Mouse (Mus musculus): ENCODE measurements around the gene Zfp354a. TPM values are rescaled to one million over a fixed set of nuclear protein-coding genes. Genes with fewer than 3 reads are reported as not detected.
"Not testable (repeated sequence)": the region's sequence is repeated elsewhere in the genome, so short reads cannot be mapped to it uniquely, and the experiment has no call there.

Gene Zfp354a
- 6.1 and 7.4 TPM in 2 replicates for polyA plus RNA-seq (2016; fragmentation: Nextera tagmentation; extraction: Ambion mirVana)

DNA sequence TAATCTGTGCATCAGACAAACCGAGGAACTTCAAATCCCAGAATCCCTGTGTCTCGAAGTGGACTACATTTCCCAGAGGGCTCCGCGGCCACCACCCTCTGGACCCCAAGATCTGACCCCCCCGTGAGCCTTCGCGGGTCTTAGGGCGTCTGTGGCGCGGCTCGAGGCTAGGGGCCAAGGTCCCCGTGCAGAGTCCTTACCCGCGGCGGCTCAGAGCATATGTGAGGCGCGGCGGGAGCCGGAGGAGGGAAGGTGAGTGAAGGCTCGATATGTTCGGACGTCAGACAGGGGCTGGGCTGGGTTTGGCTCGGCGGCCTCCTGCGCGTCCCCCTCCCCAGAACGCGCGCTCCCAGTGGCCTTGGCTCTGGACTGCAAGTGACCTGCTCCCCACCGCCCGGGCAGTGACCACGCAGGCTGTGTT lies at the start of gene Zfp354a:
Gene Zfp354a, plus strand, starts transcription at position 107 of the 421 bp plus-strand sequence.
- H3K27ac ChIP-seq = peak within 1 kb of the TSS; percentile 97
- H3K36me3 ChIP-seq = peaks cover 15% of the 10 kb centered on the region
- WGBS = under 1% methylated on average over 32 of the region's 32 CpGs
- H3K9me3 ChIP-seq = no peaks in the 10 kb centered on the region
- H3K27me3 ChIP-seq (ENCODE audit: insufficient read depth, poor library complexity, severe bottlenecking) = no peaks in the 10 kb centered on the region
- H3K4me3 ChIP-seq = peak within 1 kb of the TSS; percentile 91
- peak; percentile 91 for DNase-seq (ENCODE audit: low spot score)
- H3K4me1 ChIP-seq = peaks cover 9% of the 10 kb centered on the region

DNA sequence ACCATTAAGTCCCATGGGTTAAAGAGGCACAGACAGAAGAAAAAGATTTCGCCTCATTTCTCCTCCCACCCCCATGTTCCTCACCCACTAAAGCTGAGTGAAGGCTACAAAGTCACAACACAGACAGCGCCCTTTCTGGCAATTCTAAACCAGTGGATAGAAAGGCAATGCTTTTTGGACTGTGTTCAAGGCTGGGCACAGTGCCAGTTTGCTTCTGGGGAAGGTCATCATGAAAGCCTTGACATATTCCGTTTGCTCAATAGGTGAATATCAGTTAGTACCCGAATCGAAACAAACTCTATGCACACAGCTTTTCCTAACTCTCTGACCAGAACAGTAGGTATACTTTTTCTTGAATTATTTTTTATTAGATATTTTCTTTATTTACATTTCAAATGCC lies 47.2 kb upstream of the Zfp354a start:
- 77% methylated on average over 5 of the region's 5 CpGs for WGBS
- Histone ChIP-seq H3K27ac (no peak overlapping the region), H3K36me3 (no peaks in the 10 kb centered on the region), H3K4me3 (no peak overlapping the region), H3K4me1 (no peaks in the 10 kb centered on the region), H3K9me3 (no peaks in the 10 kb centered on the region), H3K27me3 (ENCODE audit: insufficient read depth, poor library complexity, severe bottlenecking) (no peaks in the 10 kb centered on the region)
- no peak for DNase-seq (ENCODE audit: low spot score)

DNA sequence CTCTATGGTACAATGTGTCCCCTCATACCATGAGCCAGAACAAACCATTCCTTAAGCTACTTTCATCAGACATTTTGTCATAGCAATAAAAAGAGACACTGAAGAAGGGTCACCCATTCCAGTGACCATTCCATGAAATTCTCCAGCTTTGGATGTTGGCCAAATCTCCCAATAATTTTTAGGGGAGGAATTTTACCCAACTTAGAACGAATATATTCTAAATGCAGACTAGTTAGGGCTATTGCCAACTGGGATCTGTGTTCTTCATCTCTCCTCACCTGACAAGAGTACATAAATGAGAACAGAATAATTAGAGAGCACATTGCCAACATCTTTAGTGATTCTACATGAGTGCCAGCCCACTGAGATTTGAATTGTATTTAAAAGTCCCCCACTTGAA lies 45.1 kb upstream of the Zfp354a start, which contains the start of gene Olfr54:
Gene Olfr54, plus strand, starts transcription at position 301 of the 400 bp plus-strand sequence.
- WGBS = 67% methylated on average over 1 of the region's 1 CpGs
- no peak for DNase-seq (ENCODE audit: low spot score)

DNA sequence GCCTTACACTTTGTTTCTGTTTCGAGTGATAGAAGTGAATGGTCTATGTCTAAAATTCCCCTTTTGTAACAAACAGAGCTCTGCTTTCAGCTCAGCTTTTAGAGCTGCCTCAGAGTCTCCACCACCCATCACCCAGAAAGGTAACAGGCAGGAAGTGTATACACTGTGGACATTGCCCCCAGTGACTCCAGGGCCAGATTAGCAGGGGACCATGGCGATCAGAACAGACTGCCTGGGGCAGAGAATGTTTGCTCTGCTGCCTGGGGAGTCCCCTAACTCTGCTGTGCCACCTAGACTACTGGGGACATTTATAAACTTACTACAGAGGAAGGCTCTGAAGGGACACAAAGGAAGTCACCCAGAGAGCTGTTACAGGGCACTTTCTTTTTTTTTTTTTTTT lies 42.7 kb upstream of the Zfp354a start:
- no peaks in the 10 kb centered on the region for H3K27me3 ChIP-seq (ENCODE audit: insufficient read depth, poor library complexity, severe bottlenecking)
- H3K9me3 ChIP-seq = no peaks in the 10 kb centered on the region
- H3K27ac ChIP-seq = no peak overlapping the region
- no peak for DNase-seq (ENCODE audit: low spot score)
- H3K4me3 ChIP-seq = no peak overlapping the region
- no peaks in the 10 kb centered on the region for H3K36me3 ChIP-seq
- no peaks in the 10 kb centered on the region for H3K4me1 ChIP-seq
- WGBS = 50% methylated on average over 2 of the region's 2 CpGs

More for the DNA sequence above, 45.1 kb upstream of the Zfp354a start, which contains the start of gene Olfr54:
- Histone ChIP-seq H3K4me1 (no peaks in the 10 kb centered on the region), H3K27me3 (ENCODE audit: insufficient read depth, poor library complexity, severe bottlenecking) (no peaks in the 10 kb centered on the region), H3K9me3 (no peaks in the 10 kb centered on the region), H3K4me3 (no peak within 1 kb of the TSS), H3K27ac (no peak within 1 kb of the TSS), H3K36me3 (no peaks in the 10 kb centered on the region)

DNA sequence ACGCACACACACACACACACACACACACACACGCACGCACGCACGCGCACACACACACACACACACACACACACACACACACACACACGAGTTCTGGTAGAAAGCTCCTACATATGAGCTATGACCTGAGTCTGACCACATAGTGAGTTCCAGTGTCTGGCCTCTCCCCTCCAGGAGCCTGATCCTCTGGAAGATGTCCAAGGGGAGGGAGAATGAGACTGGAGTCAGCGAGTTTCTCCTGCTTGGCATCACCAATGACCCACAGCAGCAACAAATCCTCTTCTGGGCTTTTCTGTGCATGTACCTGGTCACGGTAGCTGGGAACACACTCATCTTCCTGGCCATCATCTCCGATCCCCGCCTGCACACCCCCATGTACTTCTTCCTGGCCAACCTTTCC lies 32.2 kb upstream of the Zfp354a start:
- 85% methylated on average over 11 of the region's 11 CpGs for WGBS
- not testable (repeated sequence) for H3K36me3 ChIP-seq; H3K9me3 ChIP-seq; H3K27me3 ChIP-seq (ENCODE audit: insufficient read depth, poor library complexity, severe bottlenecking); H3K4me1 ChIP-seq; H3K4me3 ChIP-seq; H3K27ac ChIP-seq; DNase-seq (ENCODE audit: low spot score)

DNA sequence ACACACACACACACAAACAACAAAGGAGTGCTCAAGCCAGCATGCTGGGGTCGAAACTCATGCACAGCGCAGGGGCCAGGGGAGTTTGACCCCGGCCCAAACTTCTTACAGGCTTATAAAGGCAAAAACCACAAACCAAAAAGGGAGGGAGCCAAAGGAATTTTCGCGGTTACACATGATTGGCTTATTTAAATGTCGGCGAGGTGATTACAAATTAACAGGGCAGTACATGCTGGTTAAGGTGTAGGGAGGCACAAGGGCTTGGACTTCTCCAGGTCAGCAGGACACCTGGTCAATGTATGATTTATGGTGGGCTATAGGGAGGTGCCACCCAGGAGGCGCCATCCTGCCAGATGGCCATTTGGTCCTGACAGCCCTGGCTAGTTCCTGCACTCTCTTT lies 29.7 kb upstream of the Zfp354a start:
- H3K27me3 ChIP-seq (ENCODE audit: insufficient read depth, poor library complexity, severe bottlenecking); H3K36me3 ChIP-seq; DNase-seq (ENCODE audit: low spot score); H3K4me1 ChIP-seq; H3K27ac ChIP-seq; H3K9me3 ChIP-seq; H3K4me3 ChIP-seq: not testable (repeated sequence)
- WGBS = 75% methylated on average over 8 of the region's 8 CpGs

DNA sequence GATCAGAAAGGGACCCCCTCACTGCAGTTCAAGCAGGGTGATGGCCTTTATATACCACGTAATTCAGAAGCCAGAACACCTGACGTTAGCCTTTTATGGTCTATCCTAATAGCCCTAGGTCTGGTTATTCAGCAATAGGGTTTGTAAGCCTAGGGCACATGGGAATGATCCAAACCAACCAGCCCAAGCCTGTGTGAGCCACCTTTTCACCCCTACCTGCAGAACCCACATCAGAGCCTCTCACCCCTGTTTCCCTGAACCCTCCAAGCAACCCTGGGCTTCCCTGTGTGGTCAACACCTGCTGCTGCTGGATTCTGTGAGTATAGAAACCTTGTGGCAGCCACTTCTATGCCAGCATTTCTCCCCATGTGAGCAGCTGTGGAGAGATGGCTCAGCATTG lies 28.8 kb upstream of the Zfp354a start:
- 64% methylated on average over 2 of the region's 2 CpGs for WGBS
- DNase-seq (ENCODE audit: low spot score) = no peak

DNA sequence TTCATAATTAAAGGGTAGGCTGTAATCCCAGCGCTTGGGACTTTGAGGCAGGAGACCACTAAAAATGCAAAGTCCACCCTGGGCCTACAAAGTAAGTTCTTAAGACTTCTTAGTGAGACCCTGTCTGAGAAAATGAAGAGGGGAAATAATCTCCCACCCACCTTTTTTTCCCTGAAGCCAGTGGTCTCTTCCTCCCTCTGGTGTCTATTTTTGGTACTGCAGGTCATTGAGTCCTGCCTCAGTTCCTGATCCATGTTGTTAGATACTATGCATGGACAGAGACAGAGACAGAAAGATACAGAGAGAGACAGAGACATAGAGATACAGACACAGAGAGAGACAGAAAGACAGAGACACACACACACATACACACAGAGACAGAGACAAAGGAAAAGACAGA lies 26.2 kb upstream of the Zfp354a start:
- no peak overlapping the region for H3K4me3 ChIP-seq
- 19% methylated on average over 1 of the region's 1 CpGs for WGBS
- H3K27ac ChIP-seq = no peak overlapping the region
- DNase-seq (ENCODE audit: low spot score) = no peak
- no peaks in the 10 kb centered on the region for H3K4me1 ChIP-seq
- no peaks in the 10 kb centered on the region for H3K27me3 ChIP-seq (ENCODE audit: insufficient read depth, poor library complexity, severe bottlenecking)
- no peaks in the 10 kb centered on the region for H3K9me3 ChIP-seq
- H3K36me3 ChIP-seq = no peaks in the 10 kb centered on the region

More for the DNA sequence above, 28.8 kb upstream of the Zfp354a start:
- Histone ChIP-seq H3K9me3 (no peaks in the 10 kb centered on the region), H3K27ac (no peak overlapping the region), H3K4me1 (no peaks in the 10 kb centered on the region), H3K4me3 (no peak overlapping the region), H3K27me3 (ENCODE audit: insufficient read depth, poor library complexity, severe bottlenecking) (no peaks in the 10 kb centered on the region), H3K36me3 (no peaks in the 10 kb centered on the region)

DNA sequence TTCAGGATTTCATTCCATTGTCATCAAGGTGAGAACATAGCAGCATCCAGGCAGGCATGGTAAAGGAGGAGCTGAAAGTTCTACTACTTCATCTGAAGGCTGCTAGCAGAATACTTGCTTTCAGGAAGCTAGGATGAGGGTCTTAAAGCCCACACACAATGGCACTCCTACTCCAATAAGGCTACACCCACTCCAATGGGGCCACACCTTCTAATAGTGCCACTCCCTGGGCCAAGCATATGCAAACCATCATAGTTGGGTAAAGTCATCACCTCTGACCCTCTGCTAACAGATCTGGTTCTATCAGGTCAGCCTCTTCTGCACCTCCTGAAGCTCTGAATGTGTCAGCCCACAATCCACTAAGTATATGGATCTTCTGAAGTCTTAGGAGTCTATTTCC lies 24.9 kb upstream of the Zfp354a start:
- not testable (repeated sequence) for H3K27me3 ChIP-seq (ENCODE audit: insufficient read depth, poor library complexity, severe bottlenecking); H3K4me3 ChIP-seq; H3K4me1 ChIP-seq; DNase-seq (ENCODE audit: low spot score); H3K9me3 ChIP-seq; H3K27ac ChIP-seq; H3K36me3 ChIP-seq

DNA sequence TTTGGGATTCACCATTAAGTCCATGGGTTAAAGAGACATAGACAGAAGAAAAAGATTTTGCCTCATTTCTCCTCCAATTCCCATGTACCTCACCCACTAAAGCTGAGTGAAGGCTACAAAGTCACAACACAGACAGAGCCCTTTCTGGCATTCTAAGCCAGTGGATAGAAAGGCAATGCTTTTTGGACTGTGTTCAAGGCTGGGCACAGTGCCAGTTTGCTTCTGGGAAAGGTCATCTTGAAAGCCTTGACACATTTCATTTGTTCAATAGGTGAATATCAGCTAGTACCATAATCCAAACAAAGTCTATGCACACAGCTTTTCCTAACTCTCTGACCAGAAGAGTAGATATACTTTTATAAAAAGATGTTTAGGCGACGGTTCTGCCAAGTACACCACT lies 23.1 kb upstream of the Zfp354a start:
- Histone ChIP-seq H3K36me3 (no peaks in the 10 kb centered on the region), H3K4me3 (no peak overlapping the region), H3K27me3 (ENCODE audit: insufficient read depth, poor library complexity, severe bottlenecking) (no peaks in the 10 kb centered on the region), H3K4me1 (no peaks in the 10 kb centered on the region), H3K27ac (no peak overlapping the region), H3K9me3 (no peaks in the 10 kb centered on the region)
- 82% methylated on average over 2 of the region's 2 CpGs for WGBS
- DNase-seq (ENCODE audit: low spot score) = no peak

DNA sequence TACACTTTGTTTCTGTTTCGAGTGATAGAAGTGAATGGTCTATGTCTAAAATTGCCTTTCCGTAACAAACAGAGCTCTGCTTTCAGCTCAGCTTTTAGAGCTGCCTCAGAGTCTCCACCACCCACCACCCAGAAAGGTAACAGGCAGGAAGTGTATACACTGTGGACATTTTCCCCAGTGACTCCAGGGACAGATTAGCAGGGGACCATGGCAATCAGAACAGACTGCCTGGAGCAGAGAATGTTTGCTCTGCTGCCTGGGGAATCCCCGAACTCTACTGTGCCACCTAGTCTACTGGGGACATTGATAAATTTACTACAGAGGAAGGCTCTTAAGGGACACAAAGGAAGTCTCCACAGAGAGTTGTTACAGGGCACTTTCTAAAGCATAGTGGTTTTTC lies 14.3 kb upstream of the Zfp354a start:
- not testable (repeated sequence) for H3K36me3 ChIP-seq; H3K27ac ChIP-seq; DNase-seq (ENCODE audit: low spot score); H3K27me3 ChIP-seq (ENCODE audit: insufficient read depth, poor library complexity, severe bottlenecking); H3K9me3 ChIP-seq; H3K4me3 ChIP-seq; H3K4me1 ChIP-seq
- WGBS = 70% methylated on average over 3 of the region's 3 CpGs

DNA sequence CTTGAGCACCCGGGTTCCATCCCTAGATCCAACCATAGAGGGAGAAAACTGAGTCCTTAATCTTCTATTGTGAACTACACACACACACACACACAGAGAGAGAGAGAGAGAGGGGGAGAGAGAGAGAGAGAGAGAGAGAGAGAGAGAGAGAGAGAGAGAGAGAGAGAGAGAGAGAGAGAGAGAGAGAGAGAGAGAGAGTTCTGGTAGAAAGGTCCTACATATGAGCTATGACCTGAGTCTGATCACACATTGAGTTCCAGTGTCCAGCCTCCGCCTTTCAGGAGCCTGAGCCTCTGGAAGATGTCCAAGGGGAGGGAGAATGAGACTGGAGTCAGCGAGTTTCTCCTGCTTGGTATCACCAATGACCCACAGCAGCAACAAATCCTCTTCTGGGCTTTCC lies 11.2 kb upstream of the Zfp354a start, which contains the start of gene Olfr1375:
Gene Olfr1375, plus strand, starts transcription at position 301 of the 400 bp plus-strand sequence.
- not testable (repeated sequence) for DNase-seq (ENCODE audit: low spot score); H3K27ac ChIP-seq; H3K4me1 ChIP-seq; H3K9me3 ChIP-seq; H3K27me3 ChIP-seq (ENCODE audit: insufficient read depth, poor library complexity, severe bottlenecking); H3K36me3 ChIP-seq; H3K4me3 ChIP-seq
- 67% methylated on average over 3 of the region's 3 CpGs for WGBS

DNA sequence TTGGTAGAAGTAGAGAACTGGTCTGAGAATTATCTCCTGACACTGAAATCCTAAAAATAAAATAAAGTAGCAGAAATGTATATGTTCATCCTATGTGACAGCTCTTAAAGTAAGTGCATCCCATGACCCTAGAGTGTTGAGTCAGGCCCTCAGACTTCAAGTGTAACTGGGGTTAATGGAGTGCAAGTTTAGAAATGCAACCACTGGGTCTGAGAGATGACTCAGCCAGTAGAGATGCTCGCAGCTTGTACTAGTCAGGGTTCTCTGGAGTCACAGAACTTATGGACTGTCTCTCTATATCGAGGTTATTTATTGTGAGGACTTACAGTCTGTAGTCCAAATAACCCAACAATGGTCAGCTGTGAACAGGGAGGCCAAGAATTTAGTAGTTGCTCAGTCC lies 7.4 kb upstream of the Zfp354a start:
- no peaks in the 10 kb centered on the region for H3K4me1 ChIP-seq

DNA sequence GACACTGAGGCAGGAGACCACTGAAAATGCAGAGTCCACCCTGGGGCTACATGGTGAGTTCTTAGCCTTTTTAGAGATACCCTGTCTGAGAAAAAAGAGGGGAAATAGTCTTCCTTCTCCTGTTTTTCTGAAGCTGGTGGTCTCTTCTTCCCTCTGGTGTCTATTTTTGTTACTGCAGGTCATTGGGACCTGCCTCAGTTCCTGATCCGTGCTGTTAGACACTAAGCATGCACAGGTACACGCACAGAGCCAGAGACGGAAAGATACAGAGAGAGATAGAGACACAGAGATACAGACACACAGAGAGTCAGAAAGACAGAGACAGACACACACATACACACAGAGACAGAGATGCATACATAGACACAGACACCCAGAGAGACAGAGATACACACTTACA lies 5.8 kb upstream of the Zfp354a start:
- Histone ChIP-seq H3K4me1 (no peaks in the 10 kb centered on the region), H3K27ac (no peak overlapping the region), H3K27me3 (ENCODE audit: insufficient read depth, poor library complexity, severe bottlenecking) (no peaks in the 10 kb centered on the region), H3K4me3 (no peak overlapping the region), H3K9me3 (no peaks in the 10 kb centered on the region), H3K36me3 (no peaks in the 10 kb centered on the region)
- 50% methylated on average over 3 of the region's 3 CpGs for WGBS
- DNase-seq (ENCODE audit: low spot score) = no peak

More for the DNA sequence above, 7.4 kb upstream of the Zfp354a start:
- no peak for DNase-seq (ENCODE audit: low spot score)
- Histone ChIP-seq H3K36me3 (no peaks in the 10 kb centered on the region), H3K9me3 (no peaks in the 10 kb centered on the region), H3K27ac (no peak overlapping the region), H3K27me3 (ENCODE audit: insufficient read depth, poor library complexity, severe bottlenecking) (no peaks in the 10 kb centered on the region), H3K4me3 (no peak overlapping the region)
- 63% methylated on average over 2 of the region's 2 CpGs for WGBS
